Mouse (Mus musculus): ENCODE measurements around the gene Hdac4. TPM values are rescaled to one million over a fixed set of nuclear protein-coding genes. Genes with fewer than 3 reads are reported as not detected.

Gene Hdac4
- polyA plus RNA-seq, 1 experiment, result 22.6 TPM

DNA sequence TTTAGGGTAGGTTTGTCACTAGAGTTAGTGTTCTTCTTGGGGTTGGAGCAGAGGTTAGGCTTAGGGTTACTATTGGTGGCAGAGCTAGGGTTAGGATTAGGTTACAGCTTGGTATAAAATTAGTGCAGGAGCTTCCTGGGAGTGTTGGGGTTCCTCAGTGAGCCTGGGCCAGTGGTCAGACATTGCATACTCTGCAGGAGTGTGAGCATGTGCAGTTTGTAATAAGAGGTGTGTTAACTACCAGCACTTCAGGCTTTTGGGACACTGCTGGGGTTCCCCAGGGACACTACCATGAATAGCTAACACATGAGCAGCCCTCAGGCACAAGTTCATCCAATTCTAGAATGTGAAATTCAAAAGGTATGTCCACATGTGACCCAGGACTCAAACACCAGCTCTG, 209.7 kb downstream of the Hdac4 start:
- H3K4me1 ChIP-seq (ENCODE audit: control insufficient read depth, insufficient read depth, low read length), result no peaks in the 10 kb centered on the region
- no peak for DNase-seq
- H3K4me3 ChIP-seq (replicated peaks; ENCODE audit: extremely low read depth, low read depth, low read length), result no peak overlapping the region
- TF ChIP-seq CTCF (IDR thresholded peaks at IDR 0.05; ENCODE audit: insufficient read depth, low read length) (no peak), POLR2A (IDR thresholded peaks at IDR 0.05; ENCODE audit: borderline replicate concordance, extremely low read depth, low read depth, low read length) (no peak)

DNA sequence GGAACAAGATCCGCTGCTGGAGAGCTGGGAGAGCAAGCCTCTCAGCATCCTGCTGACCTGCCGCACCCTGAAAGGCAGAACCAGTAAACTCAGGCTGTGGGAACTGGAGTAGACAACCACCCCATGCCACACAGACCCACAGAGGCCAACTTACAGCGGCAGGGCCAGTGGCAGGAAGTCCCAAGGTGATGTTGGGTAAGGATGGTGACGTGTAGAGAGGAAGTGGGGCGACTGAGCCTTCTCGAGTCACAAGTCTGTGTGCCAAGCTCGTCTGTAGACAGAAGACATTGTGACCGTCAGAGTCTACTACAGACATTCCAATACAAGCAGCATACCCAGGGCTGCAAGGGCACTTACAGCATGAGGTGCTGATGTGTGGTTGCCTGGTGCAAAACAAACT, 211.0 kb downstream of the Hdac4 start:
- Histone ChIP-seq H3K4me3 (replicated peaks; ENCODE audit: extremely low read depth, low read depth, low read length) (no peak overlapping the region), H3K4me1 (ENCODE audit: control insufficient read depth, insufficient read depth, low read length) (no peaks in the 10 kb centered on the region)
- TF ChIP-seq POLR2A (IDR thresholded peaks at IDR 0.05; ENCODE audit: borderline replicate concordance, extremely low read depth, low read depth, low read length), result no peak
- TF ChIP-seq CTCF (IDR thresholded peaks at IDR 0.05; ENCODE audit: insufficient read depth, low read length), result no peak
- WGBS, result 69% methylated on average over 8 of the region's 8 CpGs
- DNase-seq, result no peak

DNA sequence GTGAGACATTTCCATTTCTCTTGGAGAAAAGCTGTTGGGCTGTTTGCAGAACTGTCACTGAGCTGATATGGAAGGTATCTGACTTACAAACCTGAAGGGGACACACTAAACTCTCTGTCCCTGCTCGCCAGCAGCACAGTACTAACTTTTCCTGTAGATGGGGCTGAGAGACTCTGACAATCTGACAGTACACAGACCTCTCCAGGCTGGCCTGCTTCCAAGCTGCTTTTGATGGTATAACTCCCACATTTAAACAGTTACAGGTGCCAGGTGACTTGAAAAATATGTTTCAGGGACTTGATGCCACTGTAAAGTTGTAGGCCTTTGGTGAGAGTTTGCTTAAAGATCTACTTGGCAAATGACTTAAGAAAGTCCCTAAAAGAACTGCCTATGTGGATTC, 214.1 kb downstream of the Hdac4 start:
- no peak for DNase-seq
- Histone ChIP-seq H3K4me3 (replicated peaks; ENCODE audit: extremely low read depth, low read depth, low read length) (no peak overlapping the region), H3K4me1 (ENCODE audit: control insufficient read depth, insufficient read depth, low read length) (no peaks in the 10 kb centered on the region)
- 85% methylated on average over 1 of the region's 1 CpGs for WGBS
- TF ChIP-seq POLR2A (IDR thresholded peaks at IDR 0.05; ENCODE audit: borderline replicate concordance, extremely low read depth, low read depth, low read length) (no peak), CTCF (IDR thresholded peaks at IDR 0.05; ENCODE audit: insufficient read depth, low read length) (no peak)

DNA sequence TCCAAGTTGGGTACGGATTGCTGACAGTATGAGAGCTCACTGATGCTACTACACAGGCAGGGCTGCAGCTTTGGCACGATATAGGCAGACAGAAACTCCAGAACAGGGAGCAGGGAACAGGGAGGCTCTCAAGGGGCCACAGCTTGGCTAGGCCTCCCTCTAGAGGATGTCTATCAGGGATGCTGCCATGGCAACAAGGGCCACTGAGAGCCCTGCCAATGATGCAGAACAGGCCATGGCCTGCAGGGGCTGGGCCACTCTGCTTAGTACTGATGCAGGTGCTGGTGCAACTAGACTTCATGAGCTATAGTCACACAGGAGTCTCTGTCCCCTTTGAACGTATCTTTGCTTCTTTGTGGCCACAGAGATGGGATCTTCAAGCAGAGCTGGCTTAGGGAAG, 217.1 kb downstream of the Hdac4 start:
- TF ChIP-seq CTCF (IDR thresholded peaks at IDR 0.05; ENCODE audit: insufficient read depth, low read length) (no peak), POLR2A (IDR thresholded peaks at IDR 0.05; ENCODE audit: borderline replicate concordance, extremely low read depth, low read depth, low read length) (no peak)
- H3K4me1 ChIP-seq (ENCODE audit: control insufficient read depth, insufficient read depth, low read length), result no peaks in the 10 kb centered on the region
- H3K4me3 ChIP-seq (replicated peaks; ENCODE audit: extremely low read depth, low read depth, low read length), result no peak overlapping the region
- DNase-seq, result no peak
- 78% methylated on average over 3 of the region's 3 CpGs for WGBS

DNA sequence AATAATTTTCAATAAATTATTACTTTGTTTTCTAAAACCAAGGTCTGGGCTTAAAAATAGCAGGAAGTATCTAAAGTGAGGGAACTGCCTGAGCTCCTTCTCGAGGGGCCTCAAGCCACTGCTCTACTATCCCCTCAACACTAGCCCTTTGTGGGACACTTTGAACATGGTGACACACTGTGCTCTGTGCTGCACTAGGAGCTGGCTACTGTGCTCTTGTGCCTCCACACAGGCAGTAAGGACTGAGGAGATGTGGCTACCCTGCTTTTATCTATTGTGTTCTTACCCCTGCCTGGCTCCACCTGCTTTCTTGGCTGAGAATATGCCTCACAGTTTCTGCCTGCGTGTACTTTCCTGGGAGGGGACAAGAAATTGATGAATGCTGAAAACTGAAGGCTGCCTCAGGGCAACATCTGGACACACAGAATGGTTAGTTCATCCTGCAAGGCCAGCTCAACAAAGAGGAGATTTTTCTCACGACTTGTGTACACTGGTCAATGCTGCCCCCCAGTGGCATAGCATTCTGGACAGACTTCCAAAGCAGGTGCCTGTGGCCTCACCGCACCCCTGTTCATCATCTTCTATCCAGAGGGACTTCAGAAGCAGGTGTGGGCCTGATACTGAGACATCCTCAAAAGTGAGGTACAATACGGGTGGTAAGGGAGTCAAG, 226.7 kb downstream of the Hdac4 start:
- TF ChIP-seq POLR2A (IDR thresholded peaks at IDR 0.05; ENCODE audit: borderline replicate concordance, extremely low read depth, low read depth, low read length) (no peak), CTCF (IDR thresholded peaks at IDR 0.05; ENCODE audit: insufficient read depth, low read length) (peak; percentile 17; the same call in 1 of the 2 replicates)
- 67% methylated on average over 5 of the region's 5 CpGs for whole genome bisulfite sequencing
- peak; percentile 54 for DNase-seq
- Histone ChIP-seq H3K4me1 (ENCODE audit: control insufficient read depth, insufficient read depth, low read length) (no peaks in the 10 kb centered on the region), H3K4me3 (replicated peaks; ENCODE audit: extremely low read depth, low read depth, low read length) (no peak overlapping the region)

DNA sequence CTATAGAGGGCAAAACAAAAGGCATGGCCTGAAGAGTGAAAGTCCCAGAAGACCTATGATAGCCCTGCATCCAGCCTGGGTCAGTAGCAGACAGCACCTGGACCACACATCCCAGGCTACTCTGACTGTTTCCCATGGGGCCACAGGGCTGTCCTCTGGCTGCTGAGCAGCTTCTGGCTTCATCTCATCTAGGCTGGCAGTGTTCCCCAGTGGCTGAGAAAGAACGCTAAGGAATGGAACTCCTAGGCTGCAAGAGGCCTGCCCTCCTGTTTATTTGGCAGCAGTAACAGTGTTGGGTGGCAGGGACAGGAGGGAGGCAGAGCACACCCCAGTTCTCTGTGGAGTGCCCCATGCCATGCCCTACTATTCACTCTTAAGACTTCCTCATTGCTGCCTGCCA, 228.5 kb downstream of the Hdac4 start:
- Histone ChIP-seq H3K4me1 (ENCODE audit: control insufficient read depth, insufficient read depth, low read length) (no peaks in the 10 kb centered on the region), H3K4me3 (replicated peaks; ENCODE audit: extremely low read depth, low read depth, low read length) (no peak overlapping the region)
- TF ChIP-seq POLR2A (IDR thresholded peaks at IDR 0.05; ENCODE audit: borderline replicate concordance, extremely low read depth, low read depth, low read length), result no peak
- TF ChIP-seq CTCF (IDR thresholded peaks at IDR 0.05; ENCODE audit: insufficient read depth, low read length), result no peak
- WGBS, result 58% methylated on average over 1 of the region's 1 CpGs
- DNase-seq, result no peak

DNA sequence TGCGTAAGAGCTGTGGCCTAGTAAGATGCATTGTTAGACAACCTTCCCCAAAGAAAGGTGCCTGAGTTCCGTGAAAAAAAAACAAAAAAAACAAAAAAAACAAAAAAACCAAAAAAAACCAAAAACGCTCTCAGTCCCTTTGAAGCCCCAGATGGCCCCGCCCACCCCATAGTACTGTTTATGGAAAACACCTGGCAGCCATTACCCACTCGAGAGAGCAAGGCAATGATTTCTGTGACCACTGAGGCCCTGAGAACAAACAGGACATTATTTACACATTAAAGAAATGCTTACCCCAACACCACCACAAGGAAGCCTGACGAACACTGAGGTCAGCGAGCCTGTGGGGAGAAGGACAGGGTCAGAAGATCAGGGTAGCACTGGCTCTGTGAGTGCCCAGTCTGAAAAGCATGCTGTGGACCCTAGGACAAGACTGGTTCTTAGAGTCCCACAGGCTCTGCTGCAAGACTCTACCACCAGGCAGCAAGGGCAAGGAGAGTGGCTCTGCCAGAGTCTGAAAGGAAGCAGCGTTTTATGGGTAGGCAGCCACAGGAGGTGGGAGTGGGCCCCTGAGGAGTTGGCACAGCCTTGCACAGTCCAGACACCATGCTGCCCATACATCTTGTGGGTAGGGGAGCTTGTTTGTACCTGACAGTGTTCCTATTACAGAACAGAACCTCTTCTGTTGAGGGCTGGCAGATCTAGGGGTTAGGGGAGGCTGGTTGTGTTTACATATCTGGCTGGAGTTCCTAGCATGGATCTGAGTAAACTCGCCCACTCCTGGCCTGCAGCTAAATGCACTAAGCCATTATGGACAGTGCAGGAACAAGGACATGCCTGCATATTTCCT, 230.8 kb downstream of the Hdac4 start:
- Histone ChIP-seq H3K4me1 (ENCODE audit: control insufficient read depth, insufficient read depth, low read length) (no peaks in the 10 kb centered on the region), H3K4me3 (replicated peaks; ENCODE audit: extremely low read depth, low read depth, low read length) (no peak overlapping the region)
- 69% methylated on average over 9 of the region's 9 CpGs for WGBS
- DNase-seq, result no peak
- TF ChIP-seq CTCF (IDR thresholded peaks at IDR 0.05; ENCODE audit: insufficient read depth, low read length) (no peak), POLR2A (IDR thresholded peaks at IDR 0.05; ENCODE audit: borderline replicate concordance, extremely low read depth, low read depth, low read length) (no peak)

DNA sequence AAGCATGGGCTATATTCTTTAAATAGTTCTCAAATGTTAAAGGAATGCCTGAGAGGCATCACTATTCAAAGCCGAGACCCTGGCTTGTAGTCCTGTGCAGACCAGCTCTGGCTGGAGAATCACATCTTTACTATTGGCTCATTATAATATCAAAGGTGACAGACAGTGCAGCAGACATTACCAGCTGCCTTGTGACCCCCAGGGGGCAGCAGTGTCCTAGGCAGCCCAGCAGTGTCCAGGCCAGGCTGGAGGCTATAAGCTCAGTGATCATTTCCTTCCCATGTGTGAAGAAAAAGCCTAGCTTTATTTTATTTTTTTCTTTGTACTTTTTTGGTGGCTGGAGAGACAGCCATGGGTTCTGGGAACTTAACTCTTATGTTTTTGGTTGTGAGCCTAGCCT, 233.2 kb downstream of the Hdac4 start:
- TF ChIP-seq CTCF (IDR thresholded peaks at IDR 0.05; ENCODE audit: insufficient read depth, low read length), result peak; percentile 87
- TF ChIP-seq POLR2A (IDR thresholded peaks at IDR 0.05; ENCODE audit: borderline replicate concordance, extremely low read depth, low read depth, low read length), result no peak
- WGBS, result 75% methylated on average over 1 of the region's 1 CpGs
- peak; percentile 60 for DNase-seq
- Histone ChIP-seq H3K4me1 (ENCODE audit: control insufficient read depth, insufficient read depth, low read length) (no peaks in the 10 kb centered on the region), H3K4me3 (replicated peaks; ENCODE audit: extremely low read depth, low read depth, low read length) (no peak overlapping the region)

DNA sequence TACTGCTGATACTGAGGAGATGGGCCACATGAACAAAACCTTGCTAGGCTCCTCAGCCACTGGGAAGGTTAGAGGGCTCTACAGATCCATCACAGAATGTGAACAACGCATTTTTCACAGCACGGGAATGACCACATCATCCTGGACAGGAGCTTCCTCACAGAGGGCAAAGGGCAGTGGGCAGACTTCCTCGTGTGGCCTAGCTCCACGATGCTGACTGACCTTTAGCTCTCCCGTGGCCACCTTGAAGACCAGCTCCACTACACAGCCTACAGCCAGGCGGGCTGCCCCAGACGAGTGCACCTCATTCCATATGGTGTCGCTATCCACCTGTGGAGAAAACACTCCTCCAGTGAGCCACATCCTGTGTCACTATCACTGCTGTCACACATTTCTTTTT, 234.3 kb downstream of the Hdac4 start:
- 63% methylated on average over 8 of the region's 8 CpGs for WGBS
- no peak overlapping the region for H3K4me3 ChIP-seq (replicated peaks; ENCODE audit: extremely low read depth, low read depth, low read length)
- no peaks in the 10 kb centered on the region for H3K4me1 ChIP-seq (ENCODE audit: control insufficient read depth, insufficient read depth, low read length)
- TF ChIP-seq CTCF (IDR thresholded peaks at IDR 0.05; ENCODE audit: insufficient read depth, low read length) (no peak), POLR2A (IDR thresholded peaks at IDR 0.05; ENCODE audit: borderline replicate concordance, extremely low read depth, low read depth, low read length) (no peak)
- no peak for DNase-seq

DNA sequence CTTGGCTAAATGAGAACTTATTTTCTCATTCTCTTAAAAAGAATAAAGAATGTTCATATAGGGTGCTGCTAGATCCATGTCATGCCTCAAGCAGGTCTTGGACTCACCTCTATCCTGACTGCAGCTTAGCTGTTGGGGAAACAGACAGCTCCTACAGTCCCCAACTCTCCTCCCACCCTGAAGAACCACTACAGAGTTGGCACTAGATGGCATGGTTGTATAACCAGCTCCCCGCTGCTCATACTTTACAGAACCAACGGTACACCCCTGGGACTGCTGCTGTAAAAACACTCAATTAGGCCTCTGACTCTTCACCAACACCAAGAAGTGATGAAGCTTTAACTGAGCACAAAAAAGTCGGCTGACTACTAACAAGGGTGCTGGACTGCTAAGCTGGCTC, 235.6 kb downstream of the Hdac4 start:
- WGBS, result 66% methylated on average over 3 of the region's 3 CpGs
- H3K4me3 ChIP-seq (replicated peaks; ENCODE audit: extremely low read depth, low read depth, low read length), result no peak overlapping the region
- peak; percentile 36 for DNase-seq
- no peaks in the 10 kb centered on the region for H3K4me1 ChIP-seq (ENCODE audit: control insufficient read depth, insufficient read depth, low read length)
- TF ChIP-seq POLR2A (IDR thresholded peaks at IDR 0.05; ENCODE audit: borderline replicate concordance, extremely low read depth, low read depth, low read length) (no peak), CTCF (IDR thresholded peaks at IDR 0.05; ENCODE audit: insufficient read depth, low read length) (no peak)
